Mouse (Mus musculus) embryonic facial prominence, embryonic 11.5 days (tissue): ENCODE results near the gene Hcrtr2. TPM values are rescaled to one million over a fixed set of nuclear protein-coding genes. Genes with fewer than 3 reads are reported as not detected.

Experiments
- polyA plus RNA-seq: library from polyadenylated mRNA; unstranded; fragments of >200 nt; fragmentation: Nextera tagmentation; extraction: Ambion mirVana; gene quantifications from 2 replicates; pipeline ENCODE4 v1.2.1, GENCODE M21; 2014

Hcrtr2 gene
- polyA plus RNA-seq, 1 experiment from 2014 or later = 0.55 TPM

Other genes starting within 250 kb of the Hcrtr2 start
- not detected in 2 replicates for gene Gfral, start 110.2 kb downstream of the Hcrtr2 start, polyA plus RNA-seq
- 1.2 and 1.7 TPM in 2 replicates for gene Fam83b, start 243.3 kb upstream of the Hcrtr2 start, polyA plus RNA-seq